Mouse (Mus musculus) layer of hippocampus, adult 9-11 months (tissue): ENCODE measurements around the gene Cdk6.
"Not testable (repeated sequence)": the region's sequence is repeated elsewhere in the genome, so short reads cannot be mapped to it uniquely, and the experiment has no call there.

Source experiments
- DNase-seq: peaks from one replicate; pipeline ENCODE4 v3.0.0; 2022

Gene Cdk6

DNA sequence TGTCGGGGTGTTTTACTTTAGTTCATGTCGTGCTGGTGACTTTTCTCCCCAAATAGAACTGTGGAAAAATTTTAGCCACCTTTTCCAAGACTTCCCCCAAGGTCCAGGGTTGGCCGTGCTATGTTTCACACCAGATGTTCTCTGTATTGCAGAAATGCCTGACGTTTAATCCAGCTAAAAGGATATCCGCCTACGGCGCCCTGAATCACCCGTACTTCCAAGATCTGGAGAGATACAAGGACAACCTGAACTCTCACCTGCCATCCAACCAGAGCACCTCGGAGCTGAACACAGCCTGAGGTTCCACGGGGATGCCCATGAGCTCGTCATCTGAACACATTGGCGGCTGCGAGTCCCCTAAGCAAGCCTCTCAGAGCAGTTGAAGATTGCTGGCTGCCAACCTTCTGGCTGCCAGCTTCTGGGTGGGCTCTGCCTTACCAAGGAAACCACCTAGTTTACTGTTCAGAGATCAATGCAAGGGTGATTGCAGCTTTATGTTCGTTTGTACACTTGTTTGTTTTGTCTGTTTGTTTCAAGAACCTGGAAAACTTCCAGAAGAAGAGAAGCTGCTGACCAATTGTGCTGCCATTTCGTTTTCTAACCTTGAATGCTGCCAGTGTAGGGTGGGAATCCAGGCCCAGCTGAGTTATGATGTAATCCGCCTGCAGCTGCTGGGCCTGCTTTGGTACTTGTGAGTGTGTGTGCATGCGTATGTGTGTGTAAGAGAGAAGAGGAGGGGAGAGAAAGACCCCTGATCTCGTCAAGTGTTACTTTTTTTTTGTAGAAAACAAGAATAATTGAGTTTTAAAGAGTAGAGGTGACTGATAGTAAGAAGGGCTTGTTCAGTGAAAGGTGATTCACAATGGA, 179.4 kb downstream of the Cdk6 start:
- no peak for DNase-seq

DNA sequence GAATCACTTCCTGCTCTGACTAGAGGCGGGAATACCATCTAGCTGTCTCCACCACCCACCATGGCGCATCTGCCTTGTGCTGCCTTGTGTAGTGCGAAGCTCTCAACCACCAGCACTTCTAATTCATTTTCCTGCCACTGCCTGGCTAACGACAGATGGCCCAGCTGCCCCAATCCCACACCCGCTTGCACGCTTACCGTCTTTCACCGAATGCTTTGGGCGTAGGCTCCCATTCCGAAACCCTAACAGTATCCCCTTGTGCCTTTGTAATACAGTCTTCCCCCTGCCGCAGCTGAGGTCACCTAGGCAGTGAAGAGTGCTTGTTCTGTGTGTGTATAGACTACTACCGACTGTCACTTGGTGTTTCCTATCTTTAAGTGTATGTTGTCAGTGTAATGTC, 180.5 kb downstream of the Cdk6 start:
- DNase-seq: no peak

DNA sequence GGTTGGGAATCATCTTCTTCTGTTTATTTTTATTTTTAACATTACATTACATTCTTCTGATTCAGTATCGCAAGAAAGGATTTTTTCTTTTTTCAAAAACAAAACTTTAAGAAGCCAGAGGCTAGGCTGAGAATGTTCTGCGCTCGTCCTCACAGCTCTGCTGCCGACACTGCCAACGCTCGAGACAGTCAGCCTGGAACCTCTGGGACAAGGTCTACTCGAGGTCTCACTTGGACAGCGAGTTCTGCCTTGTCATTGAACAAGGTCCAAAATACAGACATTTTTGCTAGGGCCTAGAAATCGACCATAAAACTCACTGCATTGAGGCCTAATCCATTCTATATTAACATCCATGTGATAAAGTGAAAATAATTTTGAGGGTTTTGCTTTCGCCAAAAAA, 181.5 kb downstream of the Cdk6 start:
- DNase-seq: no peak

DNA sequence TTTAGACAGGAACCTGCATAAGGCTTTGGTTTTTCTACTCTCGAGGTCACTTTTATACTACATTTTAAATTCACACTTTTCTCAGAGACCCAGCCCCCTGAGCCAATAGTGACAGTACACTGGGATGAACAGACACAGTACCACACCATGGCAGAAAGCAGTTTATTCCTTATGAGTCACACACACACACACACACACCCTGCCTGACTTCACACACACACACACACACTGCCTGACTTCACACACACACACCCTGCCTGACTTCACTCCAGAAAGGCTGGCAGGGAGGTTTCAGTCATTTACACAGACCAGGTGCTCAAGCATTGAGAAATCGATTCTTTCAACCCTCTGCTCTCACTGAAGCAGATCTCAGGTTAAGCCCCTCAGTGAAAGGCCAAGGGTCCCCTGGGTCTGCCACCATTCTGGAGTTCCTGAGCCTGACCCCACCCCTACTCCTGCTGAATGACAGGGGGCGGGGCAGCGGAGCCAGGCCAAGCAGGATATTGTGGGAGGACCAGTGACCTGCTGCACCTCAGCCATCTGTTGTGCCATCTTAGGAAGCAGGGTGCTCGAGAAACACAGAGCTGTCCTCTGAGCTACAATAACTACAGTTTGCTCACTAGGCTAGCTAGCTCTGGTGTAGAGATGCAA, 185.9 kb downstream of the Cdk6 start:
- DNase-seq: no peak

DNA sequence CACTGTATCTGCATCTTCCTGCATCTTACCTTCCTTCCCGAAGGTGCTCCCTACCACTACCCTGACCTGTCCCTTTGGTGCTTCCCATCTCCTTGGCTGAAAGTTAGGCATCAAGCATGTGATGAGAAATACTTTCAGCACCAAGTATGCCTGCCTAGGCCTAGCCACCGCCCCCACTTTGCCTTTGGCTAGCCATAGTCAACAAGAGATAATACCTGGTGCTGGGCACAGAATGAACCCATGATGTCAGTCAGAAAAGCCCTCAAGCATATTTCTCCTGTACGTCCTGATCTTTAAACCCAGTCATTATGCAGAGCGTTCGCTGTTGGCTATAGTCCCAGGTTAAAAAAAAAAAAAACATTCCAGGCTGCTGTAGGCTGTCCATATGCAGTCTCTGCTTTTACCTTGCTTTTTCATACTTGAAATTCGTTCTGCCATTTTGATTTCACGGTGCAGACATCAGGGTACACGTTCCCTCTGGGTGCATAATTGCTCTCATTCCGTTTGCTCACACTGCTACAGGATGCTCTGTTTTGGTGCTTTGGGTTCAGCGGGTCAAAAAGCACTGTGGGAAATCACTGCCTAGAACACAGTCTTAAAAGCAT, 188.4 kb downstream of the Cdk6 start:
- DNase-seq: no peak

DNA sequence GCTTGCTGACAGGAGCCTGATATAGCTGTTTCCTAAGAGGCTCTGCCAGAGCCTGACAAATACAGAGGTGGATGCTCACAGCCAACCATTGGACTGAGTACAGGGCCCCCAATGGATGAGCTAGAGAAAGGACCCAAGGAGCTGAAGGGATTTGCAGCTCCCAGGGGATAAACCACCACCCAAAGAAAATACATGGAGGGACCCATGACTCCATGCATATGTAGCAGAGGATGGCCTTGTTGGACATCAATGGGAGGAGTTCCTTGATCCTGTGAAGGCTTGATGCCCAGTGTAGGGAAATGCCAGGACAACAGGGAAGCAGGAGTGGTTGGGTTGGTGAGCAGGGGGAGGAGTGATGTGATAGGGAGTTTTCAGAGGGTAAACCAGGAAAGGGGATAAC, 190.8 kb downstream of the Cdk6 start:
- DNase-seq: not testable (repeated sequence)

DNA sequence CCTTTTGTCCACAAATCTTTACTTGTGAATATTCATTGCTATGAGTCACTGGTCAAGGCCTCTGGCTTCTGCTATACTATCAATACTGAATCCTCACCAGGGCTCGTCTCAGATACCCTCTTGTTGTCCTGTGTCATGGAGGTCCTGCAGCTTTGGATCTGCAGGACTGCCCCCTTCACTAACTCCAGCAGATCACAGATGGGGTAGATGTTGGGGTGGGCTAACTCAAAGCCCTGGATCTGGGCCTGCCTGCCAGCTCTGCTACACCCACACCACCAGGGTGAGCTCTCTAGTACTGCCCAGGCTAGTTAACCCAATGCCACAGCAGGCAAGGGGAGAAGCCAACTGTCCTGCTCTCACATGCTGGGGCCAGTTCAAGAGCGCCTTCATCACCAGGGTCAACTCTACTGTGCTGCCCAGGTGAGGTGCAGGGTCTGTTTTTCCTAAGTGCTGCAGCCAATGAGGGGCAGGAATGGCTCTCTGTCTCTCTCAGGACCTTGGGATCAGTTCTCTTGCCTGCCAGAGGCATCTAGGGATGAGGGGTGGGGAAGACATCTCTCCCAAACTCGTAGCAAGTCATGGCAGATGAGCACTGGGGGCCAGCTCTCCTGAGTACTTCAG, 195.4 kb downstream of the Cdk6 start:
- DNase-seq: no peak

DNA sequence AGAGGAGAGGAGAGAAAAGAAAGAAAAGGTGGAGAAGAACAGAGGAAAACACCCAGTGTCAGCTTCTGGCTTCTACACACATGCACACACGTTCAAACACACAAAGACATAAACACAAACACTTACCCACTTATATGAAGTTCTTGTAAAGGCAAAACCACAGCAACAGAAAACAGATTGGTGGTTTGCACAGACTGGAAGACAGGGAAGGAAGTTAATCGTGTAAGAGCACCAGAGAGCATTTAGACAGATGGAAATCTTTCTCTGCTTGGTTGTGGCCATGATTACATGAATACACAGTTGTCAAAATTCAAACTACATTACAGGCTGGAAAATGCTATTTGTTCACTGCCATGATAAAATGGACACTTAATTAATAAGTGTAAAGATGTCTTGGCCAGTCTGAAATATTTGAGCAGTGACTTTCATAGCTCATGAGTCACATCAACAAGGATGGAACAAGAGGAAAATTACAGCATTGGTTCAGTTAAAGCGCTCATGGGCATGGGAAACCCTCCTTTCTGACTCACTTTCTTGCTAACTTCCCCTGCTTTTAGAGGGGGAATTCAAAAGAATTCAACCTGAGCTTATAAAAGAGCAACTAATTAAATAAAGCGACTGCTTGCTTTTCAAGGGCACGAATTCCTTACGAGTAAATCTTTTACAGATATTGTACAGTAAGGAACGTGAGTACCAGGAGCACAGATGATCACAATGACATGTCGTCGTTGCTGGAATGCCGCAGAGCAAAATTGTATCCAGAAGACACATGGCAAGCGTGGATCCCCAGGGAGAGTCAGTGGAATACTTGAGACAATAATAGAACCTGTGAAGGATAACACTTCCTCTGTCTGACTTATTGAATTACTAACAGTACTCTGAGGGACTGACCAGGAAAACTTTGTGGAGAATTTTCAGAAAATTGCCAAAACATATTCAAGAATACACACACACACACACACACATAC, 197.5 kb downstream of the Cdk6 start:
- DNase-seq: no peak

DNA sequence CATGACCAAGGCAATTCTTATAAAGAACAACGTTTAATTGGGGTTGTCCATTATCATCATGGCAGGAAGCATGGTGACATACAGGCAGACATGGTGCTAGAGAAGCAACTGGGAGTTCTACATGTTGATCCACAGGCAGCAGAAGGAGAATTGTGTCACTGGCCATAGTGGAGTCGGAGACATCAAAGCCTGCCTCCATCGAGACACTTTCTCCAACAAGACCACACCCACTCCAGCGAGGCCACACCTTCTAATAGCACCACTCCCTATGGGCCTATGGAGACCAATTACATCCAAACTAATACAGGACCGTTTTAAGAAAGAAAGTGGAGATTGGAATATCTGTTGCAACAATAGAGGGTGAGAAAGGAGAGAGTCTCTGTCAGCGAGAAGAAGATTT, 200.6 kb downstream of the Cdk6 start:
- no peak for DNase-seq

DNA sequence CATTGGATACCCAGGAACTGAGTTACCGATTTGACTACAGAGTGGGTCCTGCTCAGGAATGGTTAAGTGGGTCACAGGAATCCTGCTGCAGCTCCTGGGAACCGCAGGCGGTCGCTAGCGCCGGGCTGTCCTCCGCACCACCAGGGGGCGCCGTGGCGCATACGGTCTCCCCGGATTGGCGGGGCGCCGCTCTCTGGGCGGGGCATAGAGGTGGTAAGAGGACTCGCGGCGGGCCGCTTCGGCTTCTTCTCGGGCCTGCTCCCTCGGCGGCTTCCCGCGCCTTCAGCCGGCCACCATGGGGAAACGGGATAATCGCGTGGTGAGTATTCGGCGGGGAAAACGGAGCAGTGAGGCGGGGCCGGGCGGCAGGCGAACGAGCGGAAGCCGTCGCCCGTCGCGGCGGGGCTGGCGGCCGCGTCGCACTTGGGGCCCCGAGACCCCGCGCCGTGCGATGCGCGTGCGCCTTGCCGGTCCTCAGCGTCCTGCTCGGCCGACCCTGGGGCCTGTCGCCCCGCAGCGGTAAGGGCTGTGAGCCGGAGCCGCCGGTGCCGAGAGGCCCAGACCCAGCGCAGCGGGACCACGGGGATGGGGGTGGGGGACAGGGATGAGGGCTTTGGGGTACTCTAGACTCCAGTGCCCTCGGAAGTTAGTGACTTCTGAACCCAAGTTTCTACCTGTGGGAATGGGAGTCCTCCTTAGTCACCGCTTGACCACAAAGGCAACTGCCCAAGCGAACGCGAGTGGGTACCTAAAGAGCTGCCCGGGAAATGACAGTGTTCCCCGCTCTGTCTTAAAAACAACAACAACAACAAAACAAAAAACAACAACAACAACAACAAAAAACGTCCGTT, 202.6 kb downstream of the Cdk6 start, which contains the start of gene Fam133b:
Gene Fam133b, plus strand, starts transcription at position 205 of the 851 bp plus-strand sequence.
- peak; percentile 92 for DNase-seq

DNA sequence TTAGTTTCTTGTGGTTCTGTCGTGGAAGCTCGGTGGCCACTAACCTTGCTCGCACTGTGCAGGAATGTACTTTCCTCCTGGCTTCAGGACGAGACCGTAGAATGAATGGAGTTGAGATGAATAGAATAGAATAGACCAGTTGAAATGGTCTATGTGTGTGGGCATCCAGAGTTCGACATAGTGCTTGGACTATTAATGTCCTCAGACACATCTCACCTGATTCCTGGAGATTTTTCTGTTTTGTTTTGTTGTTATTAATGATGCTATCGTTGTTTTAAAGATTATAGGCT, 203.1 kb downstream of the Cdk6 start:
- no peak for DNase-seq

DNA sequence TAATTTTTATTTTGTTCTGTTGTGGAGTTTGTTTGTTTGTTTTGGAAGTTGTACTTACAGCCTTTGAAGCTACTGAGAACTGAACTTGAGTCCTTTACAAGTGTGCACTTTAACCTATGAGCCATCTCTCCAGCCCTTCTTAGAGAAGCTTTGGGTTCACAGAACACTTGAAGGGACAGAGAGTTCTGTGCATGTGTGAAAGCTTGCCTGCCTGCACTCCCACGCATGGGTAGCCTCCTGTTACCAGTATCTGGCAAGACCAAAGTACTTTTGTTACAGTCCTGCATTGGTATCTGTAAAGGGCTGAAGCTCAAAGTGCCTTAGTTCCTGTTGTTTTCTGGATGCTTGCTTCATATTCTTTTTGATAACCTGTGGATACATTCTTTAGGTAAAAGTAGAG, 204.9 kb downstream of the Cdk6 start:
- DNase-seq: no peak

DNA sequence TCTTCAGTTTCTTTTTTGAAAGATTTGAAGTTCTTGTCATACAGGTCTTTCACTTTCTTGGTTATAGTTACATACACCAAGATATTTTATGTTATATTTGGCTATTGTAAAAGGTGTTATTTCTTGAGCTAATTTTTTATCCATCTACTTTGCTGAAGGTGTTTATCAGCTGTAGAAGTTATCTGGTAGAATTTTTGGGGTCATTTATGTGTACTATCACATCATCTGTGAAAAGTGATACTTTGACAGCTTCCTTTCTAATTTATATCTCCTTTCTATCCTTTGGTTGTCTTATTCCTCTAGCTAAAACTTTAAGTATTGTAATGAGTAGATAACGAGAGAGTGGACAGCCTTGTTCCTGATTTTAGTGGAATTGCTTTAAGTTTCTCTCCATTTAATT, 210.2 kb downstream of the Cdk6 start:
- no peak for DNase-seq

DNA sequence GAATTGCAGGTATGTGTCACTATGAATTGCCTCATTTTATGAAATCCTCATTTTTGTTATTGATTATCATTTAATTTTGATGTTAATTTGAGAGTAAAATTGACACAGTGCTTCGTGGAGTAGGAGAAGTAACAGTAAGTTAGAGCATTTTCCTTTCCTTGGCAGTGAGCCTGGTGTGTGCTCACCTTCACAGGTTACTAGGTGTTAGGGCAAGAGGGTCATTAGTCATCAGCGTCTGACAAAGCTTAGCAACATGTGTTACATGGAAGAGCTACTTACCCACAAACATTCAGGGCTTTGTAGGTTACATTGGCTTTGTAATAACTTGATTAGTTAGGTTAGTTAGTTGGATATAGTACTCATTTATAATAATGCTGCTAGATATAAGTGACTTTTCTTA, 212.9 kb downstream of the Cdk6 start:
- DNase-seq: no peak

DNA sequence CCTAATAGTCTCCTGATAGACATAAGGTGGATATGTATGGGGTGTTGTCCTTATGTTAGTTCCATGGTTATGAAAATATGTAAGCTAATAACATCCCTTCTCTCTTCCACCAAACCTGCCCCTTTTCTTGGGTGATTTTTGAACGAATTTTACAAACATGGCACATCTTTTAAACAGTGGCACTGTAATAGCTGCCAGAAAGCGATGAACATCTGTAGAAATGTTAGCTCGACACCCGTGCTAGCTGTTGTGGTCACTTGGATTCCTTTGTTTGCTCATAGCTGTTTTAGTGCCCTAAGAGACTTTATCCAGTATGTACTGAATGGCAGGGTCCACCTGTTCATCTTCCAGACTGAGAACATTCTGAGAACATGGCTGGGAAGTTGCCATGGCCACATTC, 230.0 kb downstream of the Cdk6 start, which contains the start of gene 1700109H08Rik:
Gene 1700109H08Rik, plus strand, starts transcription at position 301 of the 400 bp plus-strand sequence.
- no peak for DNase-seq

DNA sequence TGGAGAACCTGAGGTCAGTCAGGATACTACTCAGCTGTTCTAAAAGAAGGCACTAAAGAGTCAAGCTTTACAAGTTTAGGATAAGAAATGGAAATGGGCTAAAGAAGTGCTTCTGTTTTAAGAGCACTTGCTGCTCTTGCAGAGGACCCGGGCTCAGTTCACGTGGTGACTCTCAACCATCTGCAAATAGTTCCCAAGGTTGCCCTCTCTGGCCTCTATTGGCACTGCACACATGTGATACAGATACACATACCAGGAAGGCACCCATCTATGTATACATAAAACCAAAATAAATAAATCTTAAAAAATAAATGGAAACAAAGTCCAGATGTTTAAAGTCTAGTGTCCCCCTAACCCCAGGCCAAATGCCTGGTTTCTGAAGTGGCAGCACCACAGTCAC, 233.5 kb downstream of the Cdk6 start:
- DNase-seq: no peak

DNA sequence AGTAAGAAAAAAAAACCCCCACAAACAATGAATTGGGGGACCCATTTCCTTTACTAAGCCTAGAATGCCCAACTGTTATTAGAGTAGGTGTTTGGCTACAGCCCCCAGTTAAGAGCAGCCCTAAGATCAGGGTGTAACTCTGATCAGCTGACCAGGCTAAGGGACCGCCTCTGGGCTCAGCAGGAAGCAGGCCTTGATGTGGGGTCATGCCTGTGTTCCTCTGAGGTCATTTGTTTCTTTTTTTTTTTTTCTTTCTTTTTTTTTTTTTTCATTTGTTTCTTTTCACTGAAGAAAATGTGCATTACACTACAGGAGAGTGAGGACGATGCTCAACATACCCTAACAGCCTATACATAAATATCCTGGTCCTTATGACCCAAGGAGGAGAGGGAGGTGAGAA, 236.7 kb downstream of the Cdk6 start:
- DNase-seq: no peak

DNA sequence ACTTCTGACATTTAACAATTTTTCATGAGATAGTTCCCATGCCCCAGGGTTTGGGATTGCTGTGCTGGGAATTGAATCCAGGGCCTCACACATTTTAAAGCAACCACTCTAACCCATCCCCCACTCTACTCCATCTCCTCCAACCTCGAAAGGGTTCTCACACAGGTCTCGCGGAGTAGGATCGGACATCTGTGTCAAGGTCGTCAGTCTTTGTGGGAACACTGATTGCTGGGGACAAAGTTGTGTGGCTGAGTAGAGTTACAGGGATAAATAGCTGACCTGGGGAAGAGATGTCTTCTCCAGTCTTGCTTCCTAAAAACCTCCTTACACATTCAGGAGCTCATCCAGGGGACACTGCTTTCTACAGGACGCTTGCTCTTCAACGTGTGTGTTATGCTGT, 237.8 kb downstream of the Cdk6 start:
- DNase-seq: no peak
